Mouse (Mus musculus) bone marrow, adult 2 months (tissue): ENCODE data around the gene Mipol1.

Experiments used
- CTCF ChIP-seq: fragments of 200-500 bp; IDR thresholded peaks from 2 replicates; pipeline ENCODE4 v1.5.1; 2011; ENCODE audit warnings: low read length, control low read depth; ENCODE audit not compliant: control insufficient read depth, insufficient read depth
- POLR2A ChIP-seq: fragments of 200-500 bp; IDR thresholded peaks from 2 replicates; pipeline ENCODE4 v1.6.1; 2011; ENCODE audit warnings: low read depth, mild to moderate bottlenecking, control low read depth, low read length, borderline replicate concordance; ENCODE audit not compliant: control insufficient read depth

- TF ChIP-seq CTCF: no peak
- TF ChIP-seq POLR2A: no peak
Observed at GRCm38 (mm10) chr12:57424902-57425301, 194.7 kb downstream of the Mipol1 start.
